Mouse (Mus musculus): ENCODE measurements at regions not wholly inside any gene's neighbourhood (a gene's known extent, or its start where the extent isn't known, plus 50 kb on each side); places are given as distances from the start of the nearest gene placed in this dataset.

- dilution Hi-C loops (cut with MboI; ENCODE audit: extremely low pct_ligation_motif_present, extremely low pct_unique_long_range_greater_than_20kb, low sequenced_read_pairs) (no loop called here), in situ Hi-C loops (cut with MboI; ENCODE audit: low pct_ligation_motif_present, low pct_unique_long_range_greater_than_20kb, low sequenced_read_pairs) (no loop called here)
- no peak overlapping the region for H3K4me2 ChIP-seq (ENCODE audit: insufficient read depth, low read depth, poor library complexity, severe bottlenecking)
- no peaks in the 10 kb centered on the region for H3K79me2 ChIP-seq (replicated peaks; ENCODE audit: control insufficient read depth, extremely low read depth, insufficient read depth, poor library complexity, severe bottlenecking)
- no peaks in the 10 kb centered on the region for H3K4me1 ChIP-seq (ENCODE audit: control insufficient read depth in 1 of 2, insufficient read depth in 2 of 2)
- no peaks in the 10 kb centered on the region for H3K36me3 ChIP-seq (replicated peaks in 1 of 2; ENCODE audit: control insufficient read depth in 1 of 2, insufficient read depth in 1 of 2, low read length in 1 of 2)
- peaks cover 61% of the 10 kb centered on the region for H3K9me3 ChIP-seq (replicated peaks; ENCODE audit: low read length)
- no peaks in the 10 kb centered on the region for H3K27me3 ChIP-seq (replicated peaks)
- no peak overlapping the region for H3K27ac ChIP-seq (ENCODE audit: insufficient read depth, low read depth)
- DNase-seq (ENCODE audit: extremely low read depth), result no peak
- H3K9ac ChIP-seq (ENCODE audit: insufficient read depth, low read depth), result no peak overlapping the region
- TF ChIP-seq TBP (conservative IDR thresholded peaks at IDR 0.05; ENCODE audit: low read depth, low read length), result no peak
- TF ChIP-seq JUN (IDR thresholded peaks at IDR 0.05; ENCODE audit: insufficient read depth, low read depth, low read length), result no peak
- TF ChIP-seq MAX (IDR thresholded peaks at IDR 0.05; ENCODE audit: low read length), result no peak
- no peak for TF ChIP-seq CHD2 (IDR thresholded peaks at IDR 0.05; ENCODE audit: low read length)
- no peak for TF ChIP-seq MXI1 (IDR thresholded peaks at IDR 0.05; ENCODE audit: low read depth, low read length)
- TF ChIP-seq TCF12 (IDR thresholded peaks at IDR 0.05; ENCODE audit: low read depth, low read length), result no peak
- no peak for TF ChIP-seq CTCF (conservative IDR thresholded peaks at IDR 0.05 in 1 of 2, IDR thresholded peaks at IDR 0.05 in 1 of 2; ENCODE audit: low read depth in 2 of 2, low read length in 2 of 2)
- TF ChIP-seq MAFK (IDR thresholded peaks at IDR 0.05; ENCODE audit: insufficient replicate concordance, low read length), result no peak
- no peak for TF ChIP-seq ETS1 (conservative IDR thresholded peaks at IDR 0.05; ENCODE audit: low read depth, low read length)
- no peak for TF ChIP-seq POLR2A (IDR thresholded peaks at IDR 0.05; ENCODE audit: low read depth, low read length)
- TF ChIP-seq HCFC1 (IDR thresholded peaks at IDR 0.05; ENCODE audit: low read depth, low read length), result no peak
- no peak for TF ChIP-seq ZKSCAN1 (IDR thresholded peaks at IDR 0.05; ENCODE audit: borderline replicate concordance, low read depth, low read length)
- no peak for TF ChIP-seq SIN3A (IDR thresholded peaks at IDR 0.05; ENCODE audit: low read length)
- no peak for TF ChIP-seq KAT2A (IDR thresholded peaks at IDR 0.05; ENCODE audit: insufficient replicate concordance, low read length)
- TF ChIP-seq ZMIZ1 (IDR thresholded peaks at IDR 0.05; ENCODE audit: low read depth, low read length), result no peak
- no peak for TF ChIP-seq ELF1 (IDR thresholded peaks at IDR 0.05; ENCODE audit: low read depth, low read length)
- TF ChIP-seq GABPA (IDR thresholded peaks at IDR 0.05; ENCODE audit: insufficient replicate concordance, low read depth, low read length), result no peak
- TF ChIP-seq USF2 (conservative IDR thresholded peaks at IDR 0.05; ENCODE audit: low read depth, low read length), result no peak
- TF ChIP-seq NELFE (IDR thresholded peaks at IDR 0.05; ENCODE audit: low read depth, low read length), result no peak
- no peak for TF ChIP-seq RAD21 (IDR thresholded peaks at IDR 0.05; ENCODE audit: low read depth, low read length)
- no peak overlapping the region for H3K4me3 ChIP-seq (replicated peaks in 1 of 3; ENCODE audit: low read depth in 2 of 3, low read length in 2 of 3, poor library complexity in 1 of 3)
These were observed 189.8 kb upstream of the Rora start for GRCm38 (mm10) chr9:68463637-68464304.

DNA sequence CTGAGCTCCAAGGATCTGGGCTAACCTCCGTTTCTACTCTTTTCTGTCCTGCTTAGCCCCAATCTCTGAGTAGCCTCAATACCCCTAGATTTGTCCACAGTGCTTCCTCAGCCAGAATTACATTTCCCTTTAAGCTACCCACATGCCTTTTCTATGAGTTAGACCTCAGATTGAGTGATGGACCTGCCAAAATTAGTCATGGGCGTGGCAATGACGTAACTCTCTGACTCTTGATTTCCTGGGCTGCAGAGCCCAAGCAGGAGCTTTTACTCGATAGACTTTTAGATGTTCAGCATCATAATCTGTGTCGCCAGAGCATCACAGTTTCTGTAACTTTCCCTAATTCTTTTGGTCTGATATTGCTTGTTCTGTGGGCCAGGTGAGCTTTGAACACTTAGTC is 186.9 kb upstream of the Rora start:
- dilution Hi-C loops (cut with MboI; ENCODE audit: extremely low pct_ligation_motif_present, extremely low pct_unique_long_range_greater_than_20kb, low sequenced_read_pairs), result no loop called here
- Histone ChIP-seq H3K36me3 (replicated peaks in 1 of 2; ENCODE audit: control insufficient read depth in 1 of 2, insufficient read depth in 1 of 2, low read length in 1 of 2) (no peaks in the 10 kb centered on the region), H3K9me3 (replicated peaks; ENCODE audit: low read length) (peaks cover 79% of the 10 kb centered on the region), H3K27me3 (replicated peaks) (no peaks in the 10 kb centered on the region), H3K79me2 (replicated peaks; ENCODE audit: control insufficient read depth, extremely low read depth, insufficient read depth, poor library complexity, severe bottlenecking) (no peaks in the 10 kb centered on the region), H3K27ac (ENCODE audit: insufficient read depth, low read depth) (no peak overlapping the region), H3K4me3 (replicated peaks in 1 of 3; ENCODE audit: low read depth in 2 of 3, low read length in 2 of 3, poor library complexity in 1 of 3) (no peak overlapping the region), H3K9ac (ENCODE audit: insufficient read depth, low read depth) (no peak overlapping the region), H3K4me1 (ENCODE audit: control insufficient read depth in 1 of 2, insufficient read depth in 2 of 2) (no peaks in the 10 kb centered on the region), H3K4me2 (ENCODE audit: insufficient read depth, low read depth, poor library complexity, severe bottlenecking) (no peak overlapping the region)
- in situ Hi-C loops (cut with MboI; ENCODE audit: low pct_ligation_motif_present, low pct_unique_long_range_greater_than_20kb, low sequenced_read_pairs), result no loop called here
- TF ChIP-seq NRF1 (IDR thresholded peaks at IDR 0.05; ENCODE audit: low read depth, low read length) (no peak), RAD21 (IDR thresholded peaks at IDR 0.05; ENCODE audit: low read depth, low read length) (no peak), POLR2AphosphoS2 (IDR thresholded peaks at IDR 0.05; ENCODE audit: low read depth, low read length) (no peak), TCF12 (IDR thresholded peaks at IDR 0.05; ENCODE audit: low read depth, low read length) (no peak), MYC (IDR thresholded peaks at IDR 0.05; ENCODE audit: low read depth, low read length) (no peak), ZNF384 (IDR thresholded peaks at IDR 0.05; ENCODE audit: low read depth, low read length) (no peak), GABPA (IDR thresholded peaks at IDR 0.05; ENCODE audit: insufficient replicate concordance, low read depth, low read length) (no peak)
- no peak for DNase-seq (ENCODE audit: extremely low read depth)
